Mouse (Mus musculus): ENCODE measurements around the gene Fhit.
"Not testable (repeated sequence)": the region's sequence is repeated elsewhere in the genome, so short reads cannot be mapped to it uniquely, and the experiment has no call there.

The Fhit gene

DNA sequence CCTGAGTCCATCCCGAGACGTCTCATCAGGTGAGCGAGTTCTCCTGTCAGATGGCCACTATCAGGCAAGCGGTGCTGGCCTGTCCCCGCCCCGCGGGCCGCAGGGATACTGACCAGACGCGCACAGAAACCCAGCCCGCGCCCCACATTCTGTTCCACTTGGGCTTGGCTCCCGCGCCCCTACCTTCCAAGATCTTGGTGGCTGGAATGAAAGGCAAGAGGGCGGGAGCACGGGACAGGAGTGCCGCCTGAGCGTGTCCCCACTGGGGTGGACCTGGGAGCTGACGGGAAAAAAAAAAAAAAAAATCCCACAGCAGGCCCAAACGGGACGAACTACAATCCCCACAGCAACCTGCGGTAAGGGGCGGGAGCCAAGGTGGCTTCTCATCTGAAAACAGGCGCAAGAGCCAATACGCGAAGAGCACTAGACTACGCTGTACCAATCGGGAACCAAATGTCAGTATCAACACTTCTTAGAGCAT is at the start of gene Fhit:
TSS of gene Fhit (minus strand) at position 285 of the 481 bp plus-strand sequence.
- peak; percentile 66 to 74 for DNase-seq (ENCODE audit: low read depth in 2 of 2, low spot score in 2 of 2)

DNA sequence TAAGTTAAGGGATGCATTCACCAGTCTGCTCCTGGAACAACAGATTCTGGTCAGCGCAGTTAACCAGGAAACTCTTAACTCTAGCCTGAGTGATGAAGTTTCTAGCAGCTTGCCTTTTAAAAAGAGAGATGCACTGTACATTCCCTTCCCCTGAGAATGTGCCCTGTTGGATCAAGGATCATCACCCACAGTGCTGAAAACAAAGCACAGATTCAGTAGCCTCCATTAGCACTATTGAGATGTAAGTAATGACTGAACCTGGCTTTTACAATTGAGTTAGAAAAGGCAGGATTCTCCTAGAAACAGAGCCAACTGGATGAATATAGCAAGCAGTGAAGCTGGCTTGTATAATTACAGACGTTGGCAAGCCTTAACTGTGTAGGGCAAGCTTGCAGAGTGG is 45.0 kb upstream of the Fhit start:
- DNase-seq (ENCODE audit: low read depth in 2 of 2, low spot score in 2 of 2), result no peak

DNA sequence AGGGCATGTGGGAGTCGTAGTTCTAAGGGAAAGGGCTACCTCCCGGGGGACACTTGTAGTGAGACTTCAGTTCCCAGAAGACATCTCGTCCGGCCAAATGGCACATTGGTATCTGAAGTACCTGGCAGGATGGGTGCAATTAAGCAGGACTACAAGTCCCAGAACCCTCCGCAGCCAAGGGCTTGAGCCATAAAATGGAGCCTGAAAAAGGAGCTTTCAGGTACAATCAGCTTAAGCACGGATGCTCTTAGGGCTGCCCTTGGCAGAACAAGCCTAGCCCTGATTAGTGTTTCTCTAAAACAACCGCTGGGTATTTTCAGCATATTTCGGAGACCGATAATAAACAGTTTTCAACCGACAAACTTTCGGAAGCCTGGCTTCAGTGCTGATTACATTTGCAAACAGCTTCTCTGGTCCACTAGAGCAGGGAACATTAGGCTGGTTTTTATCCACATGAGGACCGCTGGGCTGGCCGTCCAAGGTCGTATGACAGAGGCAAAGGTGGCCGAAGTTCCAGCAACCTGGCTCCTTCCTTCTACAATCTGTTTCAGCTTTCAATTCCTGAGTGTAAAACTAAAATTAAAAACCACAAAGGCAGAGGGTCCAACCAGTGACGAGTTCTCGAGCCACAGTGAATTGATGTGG is 907 bp downstream of the Fhit start:
- peak; percentile 22 to 51 for DNase-seq (ENCODE audit: low read depth in 2 of 2, low spot score in 2 of 2)

DNA sequence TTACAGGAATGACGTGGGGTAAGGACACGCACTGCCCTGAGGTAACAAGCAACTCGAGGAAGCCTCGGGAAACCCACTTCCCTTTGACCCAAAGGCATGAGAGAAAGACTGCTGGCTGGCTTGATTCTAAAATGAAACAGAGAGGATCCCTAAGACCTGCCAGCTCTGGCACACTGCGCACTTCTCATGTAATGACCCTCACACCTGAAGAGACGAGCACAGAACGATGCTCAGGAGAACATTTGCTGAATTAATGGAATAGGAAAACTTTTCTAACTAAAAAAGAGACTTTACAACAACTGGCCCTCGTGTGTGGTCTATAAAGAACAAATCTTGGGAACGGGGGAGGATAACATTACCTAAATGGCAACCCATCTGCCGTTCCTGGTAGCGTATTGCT is 2.2 kb downstream of the Fhit start:
- DNase-seq (ENCODE audit: low read depth in 2 of 2, low spot score in 2 of 2), result no peak

DNA sequence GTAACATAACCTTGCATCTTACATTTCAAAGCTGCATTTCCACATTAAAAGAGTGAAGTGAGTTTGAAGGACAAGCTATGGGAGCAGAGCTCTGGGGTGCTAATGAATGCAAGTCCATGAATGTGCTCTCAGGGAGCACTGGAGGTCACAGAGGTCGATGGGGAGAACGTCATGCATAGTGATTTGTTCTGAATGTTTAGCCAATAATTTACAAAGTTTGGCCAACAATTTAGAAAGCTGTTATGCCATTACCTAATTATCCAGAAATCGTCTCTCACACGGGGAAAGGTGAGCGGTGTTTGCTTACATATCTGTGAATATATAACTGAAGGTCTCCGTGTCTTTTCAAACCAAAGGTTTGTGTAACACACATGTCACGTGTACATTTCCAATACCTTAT is 2.8 kb downstream of the Fhit start:
- no peak for DNase-seq (ENCODE audit: low read depth in 2 of 2, low spot score in 2 of 2)

DNA sequence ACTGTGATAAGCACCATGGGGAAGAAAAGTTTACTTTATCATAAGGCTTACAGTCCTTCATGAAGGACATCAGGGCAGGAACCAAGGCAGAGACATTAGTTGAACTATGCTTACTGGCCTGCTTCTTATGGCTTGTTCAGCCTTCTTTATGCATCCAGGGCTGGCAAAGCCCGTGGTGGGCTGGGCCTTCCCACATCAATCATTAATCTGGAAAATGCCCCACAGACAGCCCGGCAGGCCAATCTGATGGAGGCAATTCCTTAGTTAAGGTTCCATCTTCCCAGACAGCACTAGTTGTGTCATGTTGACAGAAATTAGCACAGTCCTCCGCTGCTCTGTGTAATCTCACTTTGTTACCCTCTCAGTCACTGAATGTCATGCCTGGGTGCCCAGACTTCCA is 4.1 kb downstream of the Fhit start:
- no peak for DNase-seq (ENCODE audit: low read depth in 2 of 2, low spot score in 2 of 2)

DNA sequence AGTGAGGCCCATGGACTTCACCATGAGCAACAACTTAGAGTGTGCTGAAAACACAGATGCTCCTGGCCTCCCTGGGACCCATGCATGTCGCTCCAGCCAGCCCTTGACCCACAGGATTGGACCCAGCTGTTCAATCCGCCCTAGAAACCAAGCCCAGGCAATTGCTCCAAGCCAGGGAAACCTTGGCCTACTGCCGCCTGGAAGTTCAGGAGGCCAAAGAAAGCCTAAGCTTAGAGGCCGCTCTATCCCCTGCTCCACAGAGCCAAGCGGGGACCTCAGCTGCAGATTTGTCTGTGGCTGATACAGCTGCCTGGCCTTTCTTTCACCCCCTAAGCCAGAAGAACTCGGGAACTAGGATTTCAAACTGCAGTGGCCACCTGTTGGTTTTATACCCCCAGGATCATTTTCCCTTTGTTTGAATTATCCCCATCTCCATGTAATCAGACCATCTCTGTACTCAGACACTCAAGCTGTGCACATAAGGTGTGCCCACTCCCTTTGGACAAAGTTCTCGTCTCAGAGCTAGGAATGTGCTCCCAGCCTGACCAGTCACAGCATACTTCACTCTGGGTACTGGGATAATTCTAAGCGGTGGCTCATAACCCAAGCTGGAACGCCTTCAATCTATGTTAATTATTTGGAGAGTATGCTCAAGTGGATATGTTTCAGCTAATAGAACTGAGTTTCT is 10.1 kb downstream of the Fhit start:
- no peak for DNase-seq (ENCODE audit: low read depth in 2 of 2, low spot score in 2 of 2)

DNA sequence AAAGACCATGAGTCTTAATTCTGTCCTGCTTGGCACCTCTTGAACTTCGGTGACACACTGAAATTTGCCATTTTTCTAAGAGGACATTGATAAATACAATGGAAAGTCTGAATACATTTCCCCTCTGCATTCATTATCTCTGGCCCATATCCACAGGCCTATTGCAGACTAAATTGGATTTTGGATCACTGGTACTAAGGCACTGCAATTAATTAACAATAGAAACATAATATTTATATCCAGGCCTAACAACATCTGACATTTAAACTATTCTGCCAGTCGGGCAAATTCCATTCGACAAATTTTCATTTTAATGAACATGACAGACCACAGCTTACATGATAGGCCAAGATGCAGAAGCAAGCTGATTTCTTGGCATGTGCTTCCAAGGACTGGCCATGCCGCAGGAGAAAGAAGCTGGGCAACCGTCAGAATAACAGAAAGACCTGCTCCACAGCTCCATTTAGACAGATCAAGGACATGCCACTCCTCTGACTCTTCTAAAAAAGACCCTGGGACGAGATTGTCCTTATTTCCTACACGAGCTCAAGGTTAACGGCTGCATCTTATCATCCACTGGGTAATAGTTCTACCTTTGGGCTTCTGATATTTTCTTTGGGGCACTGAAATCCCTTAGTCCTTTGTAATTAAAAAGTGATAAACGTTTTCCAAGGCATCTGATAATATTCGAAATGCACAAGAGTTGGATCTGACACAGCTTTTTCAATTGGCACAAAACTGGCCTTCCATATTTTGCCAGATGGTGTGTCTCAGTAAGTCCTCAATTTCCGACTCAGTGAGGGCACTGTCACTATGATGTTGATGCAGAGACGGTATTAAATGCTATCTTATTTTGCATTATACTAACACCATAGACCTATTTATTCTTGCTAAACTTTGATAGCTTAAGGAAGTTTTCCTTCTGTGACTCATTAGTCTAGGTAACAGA is 27.8 kb downstream of the Fhit start:
- no peak for DNase-seq (ENCODE audit: low read depth in 2 of 2, low spot score in 2 of 2)

DNA sequence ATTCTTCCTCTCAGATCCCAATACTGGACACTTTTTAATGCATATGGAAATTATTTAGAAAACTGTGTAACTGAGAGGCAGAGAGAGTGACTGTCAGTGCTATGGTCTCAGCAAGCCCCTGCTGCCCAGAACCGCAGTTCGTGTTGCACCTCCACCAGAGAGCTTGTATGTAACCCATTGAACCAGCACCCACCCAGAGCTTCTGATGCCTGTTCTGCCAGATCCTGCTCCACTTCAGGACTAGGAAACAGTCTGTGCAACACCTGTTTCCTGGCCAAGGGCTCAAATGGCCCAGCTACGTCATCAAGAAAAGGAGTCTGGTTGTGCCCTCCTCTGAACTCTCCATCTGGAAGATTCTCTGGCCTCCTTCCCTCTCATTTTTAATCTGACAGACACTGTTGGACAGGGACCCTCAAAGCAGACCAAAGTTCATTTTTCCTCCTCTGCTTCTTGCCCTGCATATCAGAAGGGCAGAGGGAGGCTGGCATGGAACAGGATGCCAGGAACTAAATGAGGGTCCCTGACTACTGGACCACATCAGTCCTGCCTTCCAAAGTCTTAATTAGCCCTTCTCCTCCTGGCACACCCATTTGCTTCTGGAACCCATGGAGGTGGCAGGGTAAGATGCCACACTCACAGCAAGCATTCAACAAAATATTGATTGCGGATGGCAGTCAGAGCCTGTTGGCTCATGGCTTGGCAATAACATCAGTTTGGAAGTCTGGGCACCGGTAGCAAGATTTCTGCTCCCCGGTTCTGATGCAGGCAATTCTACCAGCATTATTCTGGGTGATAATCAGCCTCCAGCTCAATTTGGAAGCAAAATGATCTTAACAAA is 29.0 kb downstream of the Fhit start:
- DNase-seq (ENCODE audit: low read depth in 2 of 2, low spot score in 2 of 2), result no peak

DNA sequence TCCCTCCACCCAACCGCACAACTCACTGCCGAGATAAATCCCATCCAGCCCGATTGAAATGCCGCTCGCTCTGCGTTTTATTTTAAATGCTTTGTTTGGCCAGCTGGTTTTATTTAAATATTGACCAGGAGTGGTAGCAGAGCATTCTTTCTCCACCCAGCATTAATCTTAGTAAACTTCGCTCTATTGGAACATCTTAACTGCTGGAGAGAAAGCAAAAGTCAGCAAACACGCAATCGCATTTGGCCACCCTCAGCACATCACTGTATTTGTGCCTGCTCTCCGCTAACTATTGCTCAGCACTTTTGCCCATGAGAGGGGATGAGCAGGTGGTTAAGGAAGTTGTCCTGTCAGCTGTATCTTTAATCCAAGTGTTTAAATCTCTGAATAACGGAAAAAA is 36.7 kb downstream of the Fhit start:
- no peak for DNase-seq (ENCODE audit: low read depth in 2 of 2, low spot score in 2 of 2)

DNA sequence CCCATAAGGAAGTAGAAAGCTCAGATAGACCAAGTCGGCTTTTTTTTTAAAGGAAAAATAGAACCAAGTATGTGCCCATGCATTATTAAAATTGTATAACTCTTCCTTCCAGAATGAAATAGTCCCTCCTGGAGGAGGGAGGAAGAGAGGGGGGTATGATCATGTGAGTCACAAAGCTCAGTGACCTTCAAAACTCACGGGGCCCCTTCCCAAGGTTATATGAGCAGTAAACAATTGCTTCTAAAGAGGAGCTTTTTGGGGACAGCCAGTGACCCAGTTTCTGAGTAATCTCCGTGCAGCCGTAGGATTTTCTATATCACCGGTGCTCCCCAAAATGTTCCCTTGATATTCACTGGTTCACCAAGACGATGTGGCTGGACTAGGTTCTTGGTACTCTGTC is 42.8 kb downstream of the Fhit start:
- no peak for DNase-seq (ENCODE audit: low read depth in 2 of 2, low spot score in 2 of 2)

DNA sequence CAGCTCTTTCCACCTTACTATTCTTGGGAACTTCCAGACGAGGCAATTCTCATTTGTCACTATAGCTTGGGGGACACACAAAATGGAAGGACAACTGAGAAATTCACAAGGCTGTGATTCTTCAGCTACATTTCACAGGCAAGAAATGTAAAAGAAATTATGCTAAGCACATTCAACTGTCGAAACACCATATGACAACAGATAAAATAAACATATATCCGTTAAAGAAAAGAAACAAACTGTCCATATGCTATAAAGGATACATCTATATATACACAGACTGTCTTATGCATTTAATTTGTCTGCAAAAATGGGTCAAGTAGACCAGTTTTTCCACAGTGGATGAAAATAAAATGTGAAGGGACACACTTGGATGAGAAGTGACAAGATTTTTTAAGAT is 76.2 kb downstream of the Fhit start:
- no peak for DNase-seq (ENCODE audit: low read depth in 2 of 2, low spot score in 2 of 2)

DNA sequence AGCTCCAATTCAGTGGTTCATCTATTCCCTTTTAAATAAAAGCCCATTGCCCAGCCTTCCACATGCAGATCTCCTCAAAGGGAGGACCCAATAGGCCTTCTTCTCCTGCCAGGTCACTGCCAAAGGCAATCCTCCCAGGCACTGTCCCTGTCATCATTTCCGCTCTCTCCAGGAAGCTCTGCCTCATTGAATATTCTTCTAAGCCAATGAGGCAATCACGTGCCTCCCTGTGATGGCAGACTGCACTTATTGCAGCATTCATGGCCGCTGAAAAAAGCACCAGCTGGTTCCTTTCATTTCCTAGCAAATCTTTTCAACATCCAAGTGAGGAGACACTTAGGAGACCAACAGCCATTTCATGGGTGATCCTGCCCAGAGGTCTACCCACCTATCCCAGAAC is 77.9 kb downstream of the Fhit start:
- no peak for DNase-seq (ENCODE audit: low read depth in 2 of 2, low spot score in 2 of 2)

DNA sequence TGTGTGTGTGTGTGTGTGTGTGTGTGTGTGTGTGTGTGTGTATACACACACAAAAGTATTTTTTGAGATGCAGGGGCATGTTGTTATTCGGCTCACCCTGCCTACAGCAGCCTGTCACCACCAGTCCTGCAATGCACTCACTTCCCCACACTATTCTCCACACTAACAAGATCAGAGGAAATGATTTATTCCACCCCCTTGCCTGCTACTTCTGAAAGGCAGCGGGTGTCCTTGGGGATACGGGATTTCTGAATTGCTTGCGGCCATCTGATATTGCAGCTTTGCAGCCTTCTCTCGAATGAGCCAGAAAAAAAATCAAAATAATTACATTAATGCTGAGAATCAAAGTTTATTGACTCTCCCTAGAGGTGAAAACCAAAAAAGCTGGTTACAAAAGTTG is 78.4 kb downstream of the Fhit start:
- no peak for DNase-seq (ENCODE audit: low read depth in 2 of 2, low spot score in 2 of 2)

DNA sequence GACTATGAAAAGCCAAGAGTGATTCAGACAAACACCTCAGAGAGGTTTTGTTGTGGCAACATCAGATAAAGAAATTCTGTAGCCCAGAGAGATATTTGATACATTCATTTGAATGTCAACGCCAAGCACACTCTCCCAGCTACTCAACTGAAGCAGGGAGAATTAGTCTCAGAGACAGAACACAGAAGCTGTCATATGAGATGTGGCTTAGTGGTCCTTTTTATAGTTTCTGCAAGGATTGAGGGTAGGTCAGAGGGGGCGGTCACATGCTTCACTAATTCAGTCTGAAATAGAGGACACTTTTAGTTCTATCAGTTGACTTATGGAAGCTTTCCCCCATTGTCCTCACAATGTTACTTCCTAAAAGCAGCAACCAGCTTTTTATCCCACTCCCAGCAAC is 98.2 kb downstream of the Fhit start:
- DNase-seq (ENCODE audit: low read depth in 2 of 2, low spot score in 2 of 2), result no peak

DNA sequence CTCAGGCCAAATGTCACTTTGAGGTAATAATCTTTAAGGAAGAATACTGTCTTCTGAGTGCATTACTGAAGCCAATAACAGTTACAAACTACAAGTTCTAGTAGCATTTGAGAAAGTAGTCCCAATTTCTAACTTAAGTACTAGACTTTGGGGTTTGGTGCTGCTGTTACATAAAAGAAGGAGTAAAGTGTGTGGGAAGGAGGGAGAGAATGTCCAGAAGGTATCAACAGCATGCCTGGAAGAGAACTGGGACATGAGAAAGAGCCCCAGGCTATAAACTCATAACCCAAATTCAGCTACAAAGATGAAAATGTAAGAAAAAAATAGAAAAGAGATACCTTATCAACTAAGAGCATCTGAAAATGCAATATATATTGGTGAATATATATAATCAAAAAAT is 101.6 kb downstream of the Fhit start:
- no peak for DNase-seq (ENCODE audit: low read depth in 2 of 2, low spot score in 2 of 2)

DNA sequence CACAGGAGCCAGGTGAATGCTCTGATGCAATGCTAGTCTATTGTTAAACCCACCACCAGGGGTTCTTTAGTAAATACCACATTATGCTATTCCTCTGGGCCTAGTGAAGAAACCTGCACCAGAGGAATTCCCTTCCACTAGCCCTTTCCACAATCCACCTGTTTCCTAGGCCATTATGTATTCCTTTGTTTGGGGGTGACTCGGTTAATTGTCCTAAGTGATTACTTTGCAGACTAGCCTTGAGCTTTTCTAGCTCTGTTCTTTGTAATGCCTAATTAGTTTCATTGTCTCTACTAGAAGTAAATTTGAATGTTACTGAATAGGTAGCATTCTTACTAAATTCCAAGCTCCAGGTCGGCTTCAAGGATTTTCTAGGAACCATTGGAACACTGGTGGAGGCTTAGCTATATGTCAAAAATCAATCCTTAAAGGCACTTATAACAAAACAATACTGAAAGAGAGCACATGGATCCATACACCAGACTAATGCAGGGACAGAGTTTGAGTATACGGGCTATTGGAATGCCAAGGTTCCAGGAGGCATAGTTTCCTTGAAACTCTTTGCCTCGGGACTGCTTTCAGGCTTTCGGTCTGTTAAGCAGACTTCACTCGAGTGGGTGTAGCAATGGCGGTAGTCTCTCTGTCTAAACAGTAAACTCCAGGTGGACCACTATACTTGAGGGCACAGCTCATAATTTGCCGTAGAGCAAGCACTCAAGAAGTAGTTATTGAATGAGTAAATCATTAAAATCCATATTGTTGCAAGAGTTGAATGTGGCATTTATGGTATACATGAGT is 122.1 kb downstream of the Fhit start:
- not testable (repeated sequence) for DNase-seq (ENCODE audit: low read depth in 2 of 2, low spot score in 2 of 2)

DNA sequence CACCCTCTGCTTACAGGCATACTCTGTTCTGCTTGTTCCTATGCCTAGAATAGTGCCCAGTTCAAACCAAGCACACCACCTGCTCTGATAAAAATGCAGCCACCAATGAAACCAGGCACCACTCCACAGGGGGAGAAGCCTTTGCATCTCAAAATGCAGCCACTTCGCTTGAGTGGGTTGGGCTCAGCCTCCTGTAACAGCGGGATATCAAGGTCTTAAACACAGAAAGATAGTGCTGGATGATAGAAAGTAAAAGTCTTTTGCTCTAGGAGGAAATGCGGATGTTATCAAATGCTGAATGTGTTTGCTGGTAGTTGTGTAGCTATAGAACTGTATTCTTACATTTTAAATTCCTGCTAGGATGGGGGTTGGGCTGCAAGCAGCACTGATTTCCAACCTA is 140.4 kb downstream of the Fhit start:
- no peak for DNase-seq (ENCODE audit: low read depth in 2 of 2, low spot score in 2 of 2)

DNA sequence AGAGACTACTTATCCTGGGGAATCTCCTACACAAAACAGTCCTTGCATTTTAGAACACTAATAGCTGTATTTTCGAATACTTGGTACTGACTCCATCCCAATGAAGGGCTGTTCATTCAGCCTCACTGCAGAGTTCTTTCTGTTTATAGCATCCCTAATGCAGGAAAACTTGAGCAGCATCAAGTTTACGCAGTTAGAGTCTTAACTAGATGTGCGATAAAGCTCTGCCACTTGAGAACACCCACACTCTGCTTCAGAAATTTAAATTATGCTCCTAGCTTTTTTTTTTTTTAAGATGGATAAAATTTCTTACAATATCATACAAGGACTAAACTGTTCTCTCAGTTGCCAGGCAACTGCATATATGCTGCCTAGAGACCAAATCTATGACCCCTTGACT is 183.2 kb downstream of the Fhit start:
- DNase-seq (ENCODE audit: low read depth in 2 of 2, low spot score in 2 of 2), result no peak

DNA sequence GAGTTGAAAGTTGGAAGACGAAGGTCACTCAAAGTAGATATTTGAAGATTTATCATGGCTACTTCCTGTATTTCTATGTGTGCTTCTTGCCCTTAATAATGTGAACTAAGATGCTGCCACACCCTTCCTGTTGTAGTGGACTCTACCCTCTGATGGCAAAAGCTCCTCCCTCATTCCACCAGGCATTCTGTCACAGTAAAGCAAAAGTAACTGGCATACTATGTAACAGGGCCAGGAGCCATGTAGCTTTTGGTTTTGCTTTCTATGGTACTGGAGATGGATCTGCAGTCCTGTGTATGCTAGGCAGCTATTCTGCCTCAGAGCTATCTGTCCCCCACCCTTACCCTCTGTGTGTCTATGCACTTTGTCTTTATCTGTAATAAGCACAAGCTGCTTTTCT is 220.2 kb downstream of the Fhit start:
- DNase-seq (ENCODE audit: low read depth in 2 of 2, low spot score in 2 of 2), result no peak

All from CD8-positive naive resting alpha-beta T cell, adult 2 months (primary cell).